Mouse (Mus musculus) midbrain, embryonic 14.5 days (tissue): ENCODE measurements around the gene Gm3106. TPM values are rescaled to one million over a fixed set of nuclear protein-coding genes. Genes with fewer than 3 reads are reported as not detected.
"Not testable (repeated sequence)": the region's sequence is repeated elsewhere in the genome, so short reads cannot be mapped to it uniquely, and the experiment has no call there.

ENCODE experiments used
- ATAC-seq: fragments of 200-750 bp; cut with Nextera tagmentation; 2 replicates; pipeline ENCODE4 v1.8.0; 2017; ENCODE audit warnings: moderate number of reproducible peaks, moderate library complexity; ENCODE audit not compliant: low FRiP score, low TSS enrichment
- DNase-seq: peaks from one replicate; pipeline ENCODE4 v3.0.0-alpha.2; 2015
- H3K27ac ChIP-seq: fragments of 300-500 bp; sonication (generic); replicated peaks from 2 replicates; pipeline ENCODE4 v1.5.1; 2014; ENCODE audit warnings: mild to moderate bottlenecking, low read depth, low read length, moderate library complexity
- H3K27me3 ChIP-seq: fragments of 300-500 bp; sonication (generic); 2 replicates; pipeline ENCODE4 v1.6.1; 2014; ENCODE audit warnings: low read length, control low read depth, mixed read lengths; ENCODE audit not compliant: control insufficient read depth, insufficient read depth
- H3K36me3 ChIP-seq: fragments of 300-500 bp; sonication (generic); 2 replicates; pipeline ENCODE4 v1.6.1; 2014; ENCODE audit warnings: low read length, control low read depth; ENCODE audit not compliant: control insufficient read depth, insufficient read depth
- H3K4me1 ChIP-seq: fragments of 300-500 bp; sonication (generic); 2 replicates; pipeline ENCODE4 v1.6.1; 2014; ENCODE audit warnings: mild to moderate bottlenecking, antibody characterized with exemption, low read length, control low read depth; ENCODE audit not compliant: control insufficient read depth, insufficient read depth
- H3K4me2 ChIP-seq: fragments of 300-500 bp; sonication (generic); 2 replicates; pipeline ENCODE4 v1.6.1; 2014; ENCODE audit warnings: mild to moderate bottlenecking, low read length, moderate library complexity
- H3K4me3 ChIP-seq: fragments of 300-500 bp; sonication (generic); replicated peaks from 2 replicates; pipeline ENCODE4 v1.5.1; 2014; ENCODE audit warnings: low read depth, low read length
- H3K9ac ChIP-seq: fragments of 300-500 bp; sonication (generic); replicated peaks from 2 replicates; pipeline ENCODE4 v1.6.1; 2014; ENCODE audit warnings: mild to moderate bottlenecking, low read length, moderate library complexity
- H3K9me3 ChIP-seq: fragments of 300-500 bp; sonication (generic); 2 replicates; pipeline ENCODE4 v1.6.1; 2016; ENCODE audit warnings: low read length, control low read depth, mixed read lengths; ENCODE audit not compliant: control insufficient read depth
- WGBS: fragments of 180-500 bp; shearing (Covaris S2); extraction: QIAGEN DNeasy Blood & Tissue Kit; methylation state at CpG from one replicate; pipeline ENCODE4 v1.1.7; 2014; 5-methylcytosine and 5-hydroxymethylcytosine counted together
- polyA plus RNA-seq: library from polyadenylated mRNA; unstranded; fragments of >200 nt; fragmentation: Nextera tagmentation; extraction: Ambion mirVana; gene quantifications from 2 replicates; pipeline ENCODE4 v1.2.1, GENCODE M21; 2014

Gene Gm3106
- polyA plus RNA-seq: not detected in 2 replicates

DNA sequence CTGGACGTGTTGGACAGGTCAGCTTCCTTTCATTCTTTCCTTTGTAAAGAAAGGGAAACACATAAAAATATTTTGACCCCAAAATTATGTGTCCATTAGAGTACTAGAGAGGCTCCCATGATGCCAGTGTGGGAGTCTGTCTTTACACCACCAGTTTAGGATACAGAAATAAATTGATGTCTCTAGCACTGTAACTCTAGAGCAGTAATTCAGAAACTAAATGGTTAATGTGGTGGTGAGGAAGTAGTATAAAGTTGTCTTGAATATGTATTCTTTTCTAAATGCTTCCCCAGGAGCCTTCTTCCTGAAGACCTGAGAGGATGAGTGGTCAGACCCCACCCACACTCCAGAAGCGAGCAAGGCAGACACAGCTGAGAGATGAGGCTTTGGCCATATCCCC, at the start of gene Gm3106:
TSS of gene Gm3106 (plus strand) at position 301 of the 400 bp plus-strand sequence.
- not testable (repeated sequence) for H3K4me2 ChIP-seq, H3K4me1 ChIP-seq, H3K36me3 ChIP-seq, H3K9me3 ChIP-seq, H3K27me3 ChIP-seq, DNase-seq, H3K4me3 ChIP-seq, H3K9ac ChIP-seq, ATAC-seq, H3K27ac ChIP-seq
- no CpG with 5 or more reads among the region's 2 CpGs for WGBS

Other genes starting within 250 kb of the Gm3106 start
- not detected in 2 replicates for gene BC061212, start 147.5 kb upstream of the Gm3106 start, polyA plus RNA-seq
- not detected in 2 replicates for gene Gm6351, start 141.6 kb upstream of the Gm3106 start, polyA plus RNA-seq
- not detected in 2 replicates for gene A430089I19Rik, start 88.8 kb downstream of the Gm3106 start, polyA plus RNA-seq
- not detected in 2 replicates for gene Gm6502, start 96.4 kb downstream of the Gm3106 start, polyA plus RNA-seq
- not detected in 2 replicates for gene AA792892, start 121.7 kb downstream of the Gm3106 start, polyA plus RNA-seq
- gene Gm7682, start 227.8 kb downstream of the Gm3106 start, polyA plus RNA-seq: not detected in 2 replicates